Mouse (Mus musculus): ENCODE results near the gene Akap13.

Akap13 gene

GRCm38 (mm10) chr7:75559119-75559518, 103.8 kb downstream of the Akap13 start:
- in situ Hi-C loops (cut with MboI) = loop anchor here (10.0 to 25.0 kb wide), 2 partner anchors 174 to 422 kb away; no protein-coding TSS in a partner anchor

GRCm38 (mm10) chr7:75559915-75560314, 104.6 kb downstream of the Akap13 start:
- in situ Hi-C loops (cut with MboI) = loop anchor here (10.0 to 25.0 kb wide), 2 partner anchors 175 to 423 kb away; no protein-coding TSS in a partner anchor

- in situ Hi-C loops (cut with MboI) = loop anchor here (25.0 kb wide), 1 partner anchor 423 kb away; no protein-coding TSS in a partner anchor
These were observed 105.2 kb downstream of the Akap13 start for GRCm38 (mm10) chr7:75560566-75560965.

GRCm38 (mm10) chr7:75561134-75561533, 105.8 kb downstream of the Akap13 start:
- in situ Hi-C loops (cut with MboI) = loop anchor here (25.0 kb wide), 1 partner anchor 424 kb away; no protein-coding TSS in a partner anchor

- in situ Hi-C loops (cut with MboI) = loop anchor here (25.0 kb wide), 1 partner anchor 431 kb away; no protein-coding TSS in a partner anchor
These were observed 112.9 kb downstream of the Akap13 start for GRCm38 (mm10) chr7:75568276-75568675.

- in situ Hi-C loops (cut with MboI) = loop anchor here (25.0 kb wide), 1 partner anchor 432 kb away; no protein-coding TSS in a partner anchor
These were observed 113.5 kb downstream of the Akap13 start for GRCm38 (mm10) chr7:75568883-75569282.

GRCm38 (mm10) chr7:75570218-75570617, 114.9 kb downstream of the Akap13 start:
- in situ Hi-C loops (cut with MboI) = loop anchor here (25.0 kb wide), 1 partner anchor 433 kb away; no protein-coding TSS in a partner anchor

GRCm38 (mm10) chr7:75571078-75571477, 115.7 kb downstream of the Akap13 start:
- in situ Hi-C loops (cut with MboI) = loop anchor here (25.0 kb wide), 1 partner anchor 434 kb away; no protein-coding TSS in a partner anchor

GRCm38 (mm10) chr7:75572127-75572526, 116.8 kb downstream of the Akap13 start:
- in situ Hi-C loops (cut with MboI) = loop anchor here (25.0 kb wide), 1 partner anchor 435 kb away; no protein-coding TSS in a partner anchor

GRCm38 (mm10) chr7:75575120-75575649, 119.9 kb downstream of the Akap13 start:
- in situ Hi-C loops (cut with MboI) = no loop called here

- in situ Hi-C loops (cut with MboI) = no loop called here
These were observed 120.7 kb downstream of the Akap13 start for GRCm38 (mm10) chr7:75575800-75576585.

- in situ Hi-C loops (cut with MboI) = no loop called here
These were observed 121.5 kb downstream of the Akap13 start for GRCm38 (mm10) chr7:75576851-75577250.

GRCm38 (mm10) chr7:75577353-75577752, 122.0 kb downstream of the Akap13 start:
- in situ Hi-C loops (cut with MboI) = no loop called here

- in situ Hi-C loops (cut with MboI) = no loop called here
These were observed 123.3 kb downstream of the Akap13 start for GRCm38 (mm10) chr7:75578647-75579046.

- in situ Hi-C loops (cut with MboI) = no loop called here
These were observed 126.8 kb downstream of the Akap13 start for GRCm38 (mm10) chr7:75582091-75582490.

GRCm38 (mm10) chr7:75584100-75584499, 128.8 kb downstream of the Akap13 start:
- in situ Hi-C loops (cut with MboI) = no loop called here

- in situ Hi-C loops (cut with MboI) = no loop called here
These were observed 130.1 kb downstream of the Akap13 start for GRCm38 (mm10) chr7:75585409-75585808.

GRCm38 (mm10) chr7:75586113-75586512, 130.8 kb downstream of the Akap13 start:
- in situ Hi-C loops (cut with MboI) = no loop called here

GRCm38 (mm10) chr7:75587727-75588126, 132.4 kb downstream of the Akap13 start:
- in situ Hi-C loops (cut with MboI) = no loop called here

GRCm38 (mm10) chr7:75589304-75589973, 134.1 kb downstream of the Akap13 start:
- in situ Hi-C loops (cut with MboI) = no loop called here

- in situ Hi-C loops (cut with MboI) = no loop called here
These were observed 136.6 kb downstream of the Akap13 start for GRCm38 (mm10) chr7:75591961-75592360.

GRCm38 (mm10) chr7:75594801-75595200, 139.5 kb downstream of the Akap13 start:
- in situ Hi-C loops (cut with MboI) = no loop called here
